Mouse (Mus musculus): ENCODE data around the gene Kif14.
"Not testable (repeated sequence)": the region's sequence is repeated elsewhere in the genome, so short reads cannot be mapped to it uniquely, and the experiment has no call there.

The Kif14 gene

DNA sequence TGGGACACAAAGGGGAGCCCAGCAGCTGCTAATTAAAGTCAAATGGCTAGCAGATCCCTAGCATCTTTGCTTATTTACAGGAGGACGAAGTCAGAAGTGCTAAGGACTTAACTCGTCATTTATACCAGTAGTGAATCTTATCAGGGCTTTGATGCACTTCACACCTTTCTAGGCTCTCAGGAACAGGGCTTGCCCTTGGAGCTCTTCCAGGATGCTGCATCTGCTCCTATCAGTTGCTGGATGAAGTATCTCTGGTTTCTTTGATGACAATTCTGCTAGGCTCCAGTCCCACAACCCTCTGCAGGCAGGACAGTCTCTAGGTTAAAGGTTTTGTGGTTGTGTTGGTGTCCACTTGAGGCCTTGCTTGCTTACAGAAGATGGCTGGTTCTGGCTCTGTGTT lies 26.1 kb downstream of the Kif14 start:
- DNase-seq: no peak

DNA sequence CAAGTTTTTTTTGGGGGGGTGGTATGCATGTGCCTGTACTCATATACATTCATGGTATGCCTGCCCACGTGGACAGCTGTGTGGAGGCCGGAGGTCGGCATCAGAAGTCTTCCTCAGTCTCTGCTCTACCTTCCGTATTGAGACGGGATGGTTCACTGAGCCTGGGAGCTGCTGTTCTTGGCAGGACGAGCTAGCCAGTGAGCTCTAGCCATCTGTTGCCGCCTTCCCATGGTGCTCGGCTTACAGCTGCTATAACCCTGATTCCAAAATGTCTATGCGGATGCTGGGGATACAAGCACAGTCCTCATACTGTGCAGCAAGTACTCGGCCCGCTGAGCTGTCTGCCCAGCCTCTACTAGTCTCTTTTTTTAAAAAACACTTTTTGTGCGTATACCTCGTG lies 33.2 kb downstream of the Kif14 start:
- no peak for DNase-seq

DNA sequence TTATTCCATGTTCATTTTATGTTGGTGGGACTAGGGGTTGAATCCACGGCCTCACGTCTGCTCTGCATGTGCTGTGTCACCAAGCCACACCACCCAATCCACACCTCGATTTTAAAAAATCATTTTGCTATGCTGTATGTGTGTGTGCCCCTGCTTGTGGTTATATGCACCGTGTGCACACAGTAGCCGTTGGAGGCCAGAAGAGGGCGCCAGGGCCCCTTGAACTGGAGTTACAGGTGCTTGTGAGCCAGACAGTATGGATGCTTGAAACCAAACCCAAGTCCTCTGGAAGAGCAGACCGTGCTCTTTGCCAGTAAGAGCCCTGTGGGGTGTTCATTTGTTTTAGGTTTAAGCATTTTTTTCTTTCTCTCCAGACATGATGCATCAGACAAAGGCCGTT lies 36.8 kb downstream of the Kif14 start:
- DNase-seq: no peak

DNA sequence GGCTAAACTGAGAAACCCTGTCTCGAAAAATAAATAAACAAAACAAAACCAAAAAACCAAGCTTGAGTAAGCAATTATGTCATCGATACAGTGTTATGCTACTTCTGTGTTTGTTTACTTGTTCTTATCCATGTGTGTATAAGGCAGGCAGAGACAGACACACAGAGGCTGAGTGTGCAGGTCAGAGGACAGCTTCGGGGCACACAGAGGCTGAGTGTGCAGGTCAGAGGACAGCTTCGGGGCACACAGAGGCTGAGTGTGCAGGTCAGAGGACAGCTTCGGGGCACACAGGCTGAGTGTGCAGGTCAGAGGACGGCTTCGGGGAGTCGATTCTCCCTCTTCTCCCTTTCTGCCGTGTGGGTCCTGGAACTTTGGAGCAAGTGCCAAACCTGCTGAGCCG lies 40.1 kb downstream of the Kif14 start:
- not testable (repeated sequence) for DNase-seq

DNA sequence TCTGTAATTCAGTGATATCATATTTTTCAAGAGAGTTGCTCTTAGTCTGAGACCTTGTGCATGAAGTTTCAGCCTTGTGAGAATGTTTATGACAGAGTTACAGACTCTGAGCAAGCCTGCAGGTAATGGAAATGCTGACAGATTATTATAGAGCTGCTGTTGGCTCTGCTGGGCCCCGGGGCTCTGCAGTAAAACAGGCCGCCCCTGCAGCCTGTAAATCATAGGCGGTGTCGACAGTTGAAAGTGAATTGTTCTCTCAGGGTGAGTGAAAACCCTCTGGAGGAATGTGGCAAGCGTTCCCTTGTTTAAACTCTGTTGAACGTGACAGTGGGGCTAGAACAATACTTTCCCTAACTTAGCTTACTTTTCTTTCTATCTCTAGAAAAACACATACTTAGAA lies 46.2 kb downstream of the Kif14 start:
- DNase-seq: no peak

DNA sequence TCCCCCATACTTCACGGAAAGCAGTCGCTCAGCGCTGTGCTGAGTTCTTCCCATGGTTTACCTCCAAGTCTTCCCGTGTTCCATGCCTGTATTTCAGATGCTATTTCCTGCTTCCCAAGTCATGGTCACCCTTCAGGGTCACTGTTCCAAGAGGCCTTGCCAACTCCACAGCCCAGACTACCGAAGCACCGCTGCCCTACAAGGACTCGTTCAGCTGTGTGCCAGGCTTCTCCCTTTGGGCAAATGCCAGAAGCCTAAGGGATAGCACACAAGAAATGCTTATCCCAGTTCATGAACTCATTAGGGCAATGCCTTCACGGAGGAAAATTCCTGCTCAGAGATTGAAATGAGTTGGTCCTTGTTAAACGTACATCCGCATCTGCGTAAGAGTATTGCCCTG lies 47.0 kb downstream of the Kif14 start:
- no peak for DNase-seq

DNA sequence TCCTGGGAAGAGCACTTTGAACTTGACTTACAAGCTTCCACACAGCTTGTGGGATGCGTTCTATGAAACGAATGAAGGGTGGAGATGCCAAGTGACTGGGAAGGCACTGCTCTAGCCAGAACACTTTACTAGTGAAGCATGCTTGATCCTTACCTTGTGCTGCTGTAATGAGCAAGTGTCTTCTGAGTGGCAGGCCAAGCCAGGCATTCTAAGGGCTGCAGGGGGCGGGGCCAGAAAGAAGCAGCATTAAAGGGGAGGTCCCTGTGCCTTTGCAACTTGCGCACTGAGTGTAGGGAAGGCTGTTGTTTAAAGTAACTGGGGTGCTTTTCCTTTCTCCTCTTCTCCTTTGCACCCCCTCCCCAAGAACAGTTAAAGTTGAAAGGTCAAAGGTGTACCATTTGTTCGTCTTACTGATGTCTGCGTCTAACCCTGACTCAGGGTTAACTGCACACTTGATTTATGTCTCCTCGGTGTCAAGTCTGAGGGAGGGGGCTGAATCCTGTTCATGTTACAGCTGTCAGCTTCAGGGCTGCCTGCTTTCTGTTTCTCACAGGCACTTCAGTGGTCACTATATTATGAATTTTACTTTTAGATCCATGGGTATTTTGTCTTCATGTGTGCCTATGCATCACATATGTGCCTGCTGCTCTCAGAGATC lies 52.7 kb downstream of the Kif14 start:
- DNase-seq: no peak

DNA sequence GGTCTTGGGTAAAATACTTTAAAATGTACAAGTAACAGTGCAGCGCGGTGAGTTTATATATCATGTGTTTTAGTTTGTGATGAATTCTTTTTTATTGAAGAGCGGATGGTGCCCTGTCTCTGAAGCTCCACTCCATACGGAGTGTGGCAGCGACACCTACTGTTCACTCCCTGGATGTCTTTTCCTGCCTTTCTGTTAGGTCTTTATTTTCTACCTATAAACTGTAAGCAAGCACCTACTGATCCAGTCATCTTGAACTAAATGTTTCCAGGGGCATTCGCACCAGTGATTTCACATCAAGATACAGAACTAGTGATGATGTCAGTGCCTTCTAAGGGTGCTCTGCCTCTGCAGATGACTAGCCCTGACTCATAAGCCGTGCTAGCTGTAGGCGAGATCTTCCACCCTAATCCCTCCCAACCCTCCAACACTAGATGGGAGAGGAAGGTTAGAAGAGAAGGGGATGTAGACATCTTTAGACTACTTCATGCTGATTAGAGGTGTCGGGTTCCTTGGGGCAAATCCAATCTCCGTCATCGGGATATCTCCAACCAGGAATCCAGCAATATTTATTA lies 55.3 kb downstream of the Kif14 start:
- DNase-seq: peak; percentile 55

DNA sequence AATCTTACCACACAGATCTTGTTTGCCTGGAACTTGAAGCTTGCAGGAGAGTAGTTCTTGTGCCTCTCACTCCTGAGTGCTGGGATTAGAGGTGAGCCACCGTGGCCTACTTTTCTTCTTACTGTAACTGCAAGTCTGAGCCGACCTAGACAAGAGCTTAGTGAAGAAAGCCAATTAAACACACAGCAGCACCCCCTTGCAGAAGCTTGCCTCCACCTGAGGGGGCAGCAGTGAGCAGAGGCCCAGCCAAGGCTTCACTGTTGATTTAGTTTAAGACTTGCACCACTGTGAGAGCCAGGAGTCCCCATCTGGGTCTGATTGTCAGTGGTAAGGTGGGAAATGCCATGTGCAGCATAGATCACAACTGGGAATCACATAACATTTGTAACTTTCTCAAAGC lies 58.8 kb downstream of the Kif14 start:
- peak; percentile 44 for DNase-seq

DNA sequence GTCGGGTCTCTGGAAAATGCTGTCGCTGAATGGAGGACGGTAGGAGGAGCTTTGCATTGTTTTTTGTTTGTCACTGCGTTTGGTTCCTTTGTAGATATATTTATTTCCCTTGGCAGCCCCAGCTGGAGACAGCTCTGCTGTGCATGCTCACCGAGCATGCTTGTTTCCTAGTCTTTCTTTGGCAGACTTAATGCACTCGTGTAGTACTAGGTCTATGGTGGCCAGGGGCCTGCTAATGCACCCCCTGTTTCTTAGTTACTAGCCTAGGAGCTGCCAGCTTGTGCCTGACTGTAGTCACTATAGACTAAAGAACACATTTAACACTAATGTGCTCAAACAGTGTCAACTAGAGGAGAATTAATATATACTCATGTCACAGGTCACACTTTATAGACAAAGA lies 59.7 kb downstream of the Kif14 start:
- no peak for DNase-seq

DNA sequence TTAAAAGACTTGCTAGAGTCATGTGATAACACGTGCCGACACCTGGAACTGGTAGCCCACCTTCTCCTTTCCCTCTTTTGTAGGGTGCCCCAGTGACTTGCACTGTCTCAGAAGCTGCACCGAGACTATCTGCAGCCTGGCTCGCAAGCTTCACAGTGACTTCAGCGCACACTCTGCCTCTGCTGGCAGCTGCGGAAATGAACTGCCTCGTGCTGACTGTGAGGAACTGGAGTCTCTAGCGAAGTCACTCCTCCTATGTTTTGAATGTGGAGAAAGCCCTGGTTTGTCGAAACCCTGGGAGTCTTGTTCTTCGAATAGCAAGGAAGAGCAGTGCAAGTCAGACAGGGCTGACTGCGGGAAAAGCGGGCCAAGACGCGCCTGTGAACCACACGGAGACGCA lies 61.0 kb downstream of the Kif14 start:
- peak; percentile 31 for DNase-seq

DNA sequence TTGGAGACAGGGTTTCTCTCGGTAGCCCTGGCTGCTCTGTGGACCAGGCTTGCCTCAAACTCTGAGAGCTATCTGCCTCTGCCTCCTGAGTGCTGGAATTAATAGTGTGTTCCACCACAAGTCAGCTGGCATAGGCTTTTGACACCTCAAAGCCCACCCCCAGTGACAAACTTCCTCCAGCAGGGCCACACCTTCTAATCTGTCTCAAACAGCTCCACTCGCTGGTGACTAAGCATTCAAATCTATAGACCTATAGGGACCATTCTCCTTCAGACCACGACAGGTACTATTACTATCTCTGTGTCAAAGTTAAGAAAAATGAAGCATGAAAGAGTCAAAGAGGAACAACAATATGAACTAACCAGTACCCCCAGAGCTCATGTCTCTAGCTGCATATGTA lies 66.4 kb downstream of the Kif14 start:
- DNase-seq: no peak

DNA sequence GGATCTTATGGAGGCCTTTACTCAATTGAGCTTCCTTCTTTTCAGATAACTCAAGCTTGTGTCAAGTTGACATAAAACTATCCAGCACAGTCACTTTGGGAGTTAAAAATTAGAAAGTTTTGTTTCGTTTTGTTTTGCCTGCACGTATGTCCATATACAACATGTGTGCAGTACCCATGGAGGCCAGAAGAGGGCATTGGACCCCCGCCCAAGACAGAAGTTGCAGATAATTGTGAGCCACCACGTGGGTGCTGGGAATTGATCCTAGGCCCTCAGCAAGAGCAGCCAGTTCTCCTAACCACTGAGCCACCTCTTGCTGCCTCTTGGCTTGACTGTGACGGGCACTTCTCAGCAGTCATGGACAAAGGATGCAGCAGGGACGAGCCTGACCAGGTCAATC lies 70.8 kb downstream of the Kif14 start:
- no peak for DNase-seq

DNA sequence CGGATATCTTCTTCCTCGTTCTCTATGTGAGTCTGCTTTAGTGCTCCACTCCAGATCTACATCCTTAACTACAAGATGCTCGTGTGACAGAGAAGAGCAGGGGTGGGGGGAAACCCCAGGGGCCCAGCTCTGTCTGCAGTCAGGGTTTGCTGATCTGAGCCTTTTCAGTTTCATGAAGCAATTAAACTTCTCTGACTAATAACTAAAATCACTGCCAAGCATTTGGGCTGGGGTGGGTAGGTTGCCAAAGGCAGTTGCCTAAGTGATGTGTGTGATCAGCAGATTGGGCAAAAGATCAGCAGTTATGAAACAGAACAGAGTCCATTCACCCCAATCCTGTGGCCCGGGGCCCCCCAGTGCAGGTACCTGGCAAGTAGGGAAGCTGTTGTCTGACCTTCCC lies 72.1 kb downstream of the Kif14 start:
- no peak for DNase-seq

DNA sequence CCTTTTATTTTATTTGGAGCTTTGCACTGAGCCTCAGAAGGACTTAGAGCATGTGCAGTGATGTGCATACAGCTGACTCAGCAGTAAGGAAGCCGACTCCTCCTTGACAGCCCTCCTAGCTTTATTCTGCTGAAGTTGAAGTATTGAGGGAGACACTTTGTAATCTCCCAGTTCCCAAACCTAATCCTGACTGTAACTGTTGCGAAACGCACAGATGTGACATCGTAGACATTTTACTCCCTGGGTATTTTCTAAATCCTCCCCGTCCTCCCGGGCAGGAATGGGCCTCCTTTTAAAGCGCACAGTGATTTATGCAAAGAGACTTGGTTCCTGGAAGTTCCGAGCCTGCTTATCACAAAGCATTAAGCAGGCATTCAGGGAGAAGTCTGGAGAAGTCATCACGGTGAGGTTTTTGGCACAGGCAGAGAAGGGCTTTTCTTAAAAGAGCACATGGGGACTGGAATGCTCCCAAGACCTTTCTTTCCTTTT lies 74.3 kb downstream of the Kif14 start:
- DNase-seq: no peak

DNA sequence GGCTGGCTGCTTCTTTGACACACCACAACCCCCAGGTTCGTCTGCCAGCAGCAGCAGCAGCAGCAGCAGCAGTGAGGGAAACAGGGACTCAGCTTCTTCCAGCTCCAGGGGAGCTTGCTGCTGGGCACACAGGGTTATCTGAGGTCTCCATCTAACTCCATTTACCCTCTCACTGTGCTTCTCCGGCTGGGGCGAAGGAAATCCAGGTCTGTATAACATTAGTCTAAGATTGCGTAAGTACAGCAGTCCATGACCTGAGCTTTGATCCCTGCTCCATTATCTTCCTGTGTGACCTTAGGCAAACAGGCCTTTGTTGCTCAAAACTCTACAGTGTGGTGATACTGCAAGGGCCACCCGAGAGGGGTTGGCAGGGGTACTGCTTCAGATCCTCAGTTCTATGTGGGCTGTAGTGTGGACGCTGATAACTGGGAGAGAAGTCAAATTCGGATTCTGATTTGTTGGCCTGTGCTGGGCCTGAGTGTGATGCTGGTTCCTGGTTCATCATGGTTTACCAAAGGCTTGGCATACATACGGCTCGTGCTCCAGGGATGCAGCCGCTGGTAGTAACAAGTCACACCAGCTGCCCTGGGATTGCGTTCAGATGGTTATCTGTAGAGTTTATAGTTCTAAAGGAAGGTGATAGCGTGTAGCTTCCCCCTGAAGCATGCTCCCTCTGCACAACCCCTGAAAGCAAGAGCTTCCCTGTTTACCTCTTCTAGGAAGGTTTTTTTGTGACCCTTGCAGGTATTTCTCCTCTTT lies 75.7 kb downstream of the Kif14 start:
- no peak for DNase-seq

DNA sequence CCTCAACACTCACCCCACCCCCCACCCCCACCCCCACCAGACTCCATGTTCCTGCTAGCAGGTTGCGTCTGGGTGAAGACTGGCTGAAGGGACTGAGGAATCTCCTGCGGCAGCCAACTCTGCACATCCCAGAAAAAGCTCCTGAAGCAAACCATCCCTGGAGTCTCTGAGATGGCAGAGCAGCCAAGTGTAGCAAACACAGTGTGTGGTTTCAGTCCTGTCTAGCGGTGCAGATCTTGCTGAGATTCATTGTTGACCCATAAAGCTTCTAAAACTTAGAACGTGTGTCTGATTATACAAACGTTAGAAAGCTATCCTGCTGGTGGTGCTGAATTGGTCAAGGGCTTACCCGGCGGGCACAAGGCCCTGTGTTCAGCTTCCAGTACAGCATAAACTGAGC lies 77.8 kb downstream of the Kif14 start:
- no peak for DNase-seq

DNA sequence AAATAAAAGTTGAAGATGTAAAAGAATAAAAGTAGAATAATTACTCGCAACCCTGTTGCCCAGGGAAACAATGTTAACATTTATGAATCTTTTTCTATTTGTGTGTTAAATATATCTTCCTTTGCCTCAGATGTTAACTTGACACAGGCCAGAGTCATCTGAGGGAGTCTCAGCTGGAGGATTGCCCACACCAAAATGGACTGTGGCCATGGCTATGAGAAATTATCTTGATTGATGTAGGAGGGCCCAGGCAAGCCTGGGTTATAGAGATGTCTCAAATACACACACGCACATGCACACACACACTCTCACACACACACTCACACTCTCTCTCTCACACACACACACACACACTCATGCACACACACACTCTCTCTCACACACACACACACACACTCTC lies 80.9 kb downstream of the Kif14 start:
- DNase-seq: no peak

DNA sequence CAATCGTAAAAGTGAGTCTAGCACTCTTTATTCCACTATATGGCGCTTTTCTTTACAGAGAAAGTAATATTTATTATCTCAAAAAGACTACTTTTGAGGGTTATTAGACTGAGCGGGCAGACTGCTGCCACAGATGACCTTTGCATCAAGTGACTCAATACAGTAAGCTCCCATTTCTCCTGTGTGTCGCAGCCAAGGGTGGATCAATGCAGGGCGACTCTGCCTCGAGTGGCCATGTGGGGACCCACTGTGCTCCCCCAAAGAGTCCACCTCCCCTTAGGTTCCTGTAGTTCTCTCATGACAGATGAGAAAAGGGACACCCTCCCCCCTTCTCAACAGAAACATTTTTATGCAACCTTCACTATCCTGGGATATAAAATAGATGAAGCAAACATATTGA lies 84.1 kb downstream of the Kif14 start:
- no peak for DNase-seq

DNA sequence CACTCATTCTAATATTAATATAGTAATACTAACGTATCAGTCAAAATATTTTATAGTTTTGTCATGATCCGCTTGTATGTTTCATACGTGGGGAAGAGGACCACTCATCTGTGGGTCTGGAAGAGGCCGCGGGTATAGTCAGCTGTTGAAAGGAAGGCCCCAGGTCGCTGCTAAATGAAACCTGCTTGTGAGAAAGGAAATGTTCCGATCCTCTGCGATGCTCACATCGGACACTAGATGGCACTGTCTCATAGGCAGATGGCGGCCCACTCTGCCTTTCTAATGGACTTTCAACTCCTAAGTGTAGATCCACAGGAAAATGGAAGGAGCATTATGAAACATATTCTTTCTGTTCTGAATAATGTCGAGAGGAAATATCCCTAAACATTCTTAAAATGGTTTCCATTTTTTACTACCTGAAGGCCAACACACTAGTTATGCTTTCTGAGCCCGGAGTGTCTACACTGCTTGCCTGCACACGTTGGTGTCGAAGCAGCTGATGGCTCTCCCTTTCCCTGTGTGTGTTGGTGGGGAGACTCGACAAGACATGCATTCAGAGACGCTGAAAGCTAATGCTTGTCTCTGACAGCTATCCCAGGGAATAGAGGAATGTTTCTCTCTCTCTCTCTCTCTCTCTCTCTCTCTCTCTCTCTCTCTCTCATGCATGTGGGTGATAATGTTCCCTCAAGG lies 84.9 kb downstream of the Kif14 start:
- DNase-seq: peak; percentile 81

DNA sequence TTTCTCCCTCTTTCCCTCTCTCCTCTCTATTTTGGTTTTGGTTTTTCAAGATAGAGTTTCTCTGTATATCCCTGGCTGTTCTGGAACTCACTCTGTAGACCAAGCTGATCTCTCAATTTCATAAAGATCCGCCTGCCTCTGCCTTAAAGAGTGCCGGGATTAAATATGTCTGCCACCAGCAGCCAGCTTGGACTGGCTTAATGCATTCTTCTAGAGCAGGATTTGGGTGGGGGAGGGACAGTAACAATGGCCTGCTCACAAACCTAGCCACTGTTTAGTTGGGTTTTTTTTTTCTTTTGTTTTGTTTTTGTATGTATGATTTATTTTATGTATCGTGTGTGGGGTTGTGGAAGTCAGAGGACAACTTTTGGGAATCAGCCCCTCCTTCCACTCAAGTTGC lies 88.5 kb downstream of the Kif14 start:
- no peak for DNase-seq

DNA sequence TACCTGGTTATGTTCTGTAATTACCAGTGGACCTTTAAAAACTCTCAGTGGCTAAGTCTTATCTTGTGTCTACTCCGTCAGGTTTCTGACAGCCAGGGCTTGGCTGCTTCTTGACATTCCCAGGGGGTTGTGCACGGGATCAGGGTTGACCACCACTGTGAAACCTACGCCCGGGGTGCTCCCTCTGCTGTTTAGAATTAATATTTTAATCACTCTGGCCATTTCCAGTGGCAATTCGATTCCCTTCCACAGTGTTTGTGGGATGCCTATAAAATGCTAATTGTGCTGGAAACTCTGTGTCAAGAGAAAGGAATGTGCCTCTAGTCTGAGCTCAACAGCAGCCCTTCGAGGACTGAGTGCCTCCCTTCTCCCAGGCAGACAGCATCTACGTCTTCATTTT lies 89.7 kb downstream of the Kif14 start:
- no peak for DNase-seq

DNA sequence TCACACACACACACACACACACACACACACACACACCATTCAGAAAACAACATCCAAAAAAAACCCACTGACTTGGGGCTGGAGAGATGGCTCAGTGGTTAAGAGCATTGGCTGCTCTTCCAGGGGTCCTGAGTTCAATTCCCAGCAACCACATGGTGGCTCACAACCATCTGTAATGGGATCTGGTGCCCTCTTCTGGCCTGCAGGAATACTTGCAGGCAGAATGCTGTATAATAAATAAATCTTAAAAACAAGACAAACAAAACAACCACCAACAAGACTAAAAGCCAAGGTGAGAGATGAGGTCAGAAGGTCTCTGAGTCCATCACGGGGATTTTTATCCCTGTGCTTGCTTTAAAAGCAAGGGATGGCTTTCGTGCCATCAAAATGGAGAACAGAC lies 90.5 kb downstream of the Kif14 start:
- DNase-seq: not testable (repeated sequence)

DNA sequence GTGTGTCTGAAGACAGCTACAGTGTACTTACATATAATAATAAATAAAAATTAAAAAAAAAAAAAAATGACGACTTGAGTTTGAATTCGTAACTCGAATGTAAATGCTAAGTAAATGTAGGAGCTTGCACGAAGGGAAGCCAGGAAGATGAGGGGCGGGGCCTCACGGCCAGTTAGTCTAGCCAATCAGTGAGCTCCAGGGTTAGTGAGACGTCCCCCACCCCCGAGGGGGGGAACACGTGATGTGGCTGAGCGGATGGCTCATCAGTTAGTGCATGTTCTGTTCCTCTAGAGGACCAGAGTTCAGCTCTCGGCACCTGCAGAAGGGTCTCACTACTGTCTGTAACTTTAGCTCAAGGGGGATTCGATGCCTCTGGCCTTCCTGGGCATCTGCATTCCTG lies 91.3 kb downstream of the Kif14 start:
- no peak for DNase-seq
